Mouse (Mus musculus): Measurements from ENCODE around the gene Muc3. TPM values are rescaled to one million over a fixed set of nuclear protein-coding genes. Genes with fewer than 3 reads are reported as not detected.
A peak's percentile ranks its signal among the peaks of the same experiment; 100 is the strongest.
"Not testable (repeated sequence)": the region's sequence is repeated elsewhere in the genome, so short reads cannot be mapped to it uniquely, and the experiment has no call there.

The Muc3 gene
- polyA plus RNA-seq (2015; fragmentation: Nextera tagmentation; extraction: Ambion mirVana) = not detected in 2 replicates

DNA sequence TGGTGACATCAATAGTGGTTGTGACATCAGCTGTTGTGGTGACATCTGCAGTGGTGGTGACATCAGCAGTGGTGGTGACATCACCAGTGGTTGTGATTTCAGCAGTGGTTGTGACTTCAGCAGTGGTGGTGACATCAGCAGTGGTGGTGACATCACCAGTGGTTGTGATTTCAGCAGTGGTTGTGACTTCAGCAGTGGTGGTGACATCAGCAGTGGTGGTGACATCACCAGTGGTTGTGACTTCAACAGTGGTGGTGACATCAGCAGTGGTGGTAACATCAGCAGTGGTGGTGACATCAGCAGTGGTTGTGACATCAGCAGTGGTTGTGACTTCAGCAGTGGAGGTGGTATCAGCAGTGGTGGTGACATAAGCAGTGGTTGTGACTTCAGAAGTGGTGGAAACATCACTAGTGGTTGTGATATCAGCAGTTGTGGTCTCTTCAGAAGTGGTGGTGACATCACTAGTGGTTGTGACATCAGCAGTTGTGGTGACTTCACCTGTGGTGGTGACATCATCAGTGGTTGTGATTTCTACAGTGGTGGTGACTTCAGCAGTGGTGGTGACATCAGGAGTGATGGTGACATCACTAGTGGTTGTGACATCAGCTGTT, at the start of gene Muc3:
Gene Muc3 (minus strand): TSS at position 51 of the 611 bp plus-strand sequence.
- not testable (repeated sequence) for H3K36me3 ChIP-seq; H3K27me3 ChIP-seq; H3K4me3 ChIP-seq; H3K27ac ChIP-seq (replicated peaks); H3K4me2 ChIP-seq; H3K9ac ChIP-seq; H3K4me1 ChIP-seq (replicated peaks); ATAC-seq (ENCODE audit: low read depth)
- H3K9me3 ChIP-seq = peaks cover 27% of the 10 kb centered on the region

DNA sequence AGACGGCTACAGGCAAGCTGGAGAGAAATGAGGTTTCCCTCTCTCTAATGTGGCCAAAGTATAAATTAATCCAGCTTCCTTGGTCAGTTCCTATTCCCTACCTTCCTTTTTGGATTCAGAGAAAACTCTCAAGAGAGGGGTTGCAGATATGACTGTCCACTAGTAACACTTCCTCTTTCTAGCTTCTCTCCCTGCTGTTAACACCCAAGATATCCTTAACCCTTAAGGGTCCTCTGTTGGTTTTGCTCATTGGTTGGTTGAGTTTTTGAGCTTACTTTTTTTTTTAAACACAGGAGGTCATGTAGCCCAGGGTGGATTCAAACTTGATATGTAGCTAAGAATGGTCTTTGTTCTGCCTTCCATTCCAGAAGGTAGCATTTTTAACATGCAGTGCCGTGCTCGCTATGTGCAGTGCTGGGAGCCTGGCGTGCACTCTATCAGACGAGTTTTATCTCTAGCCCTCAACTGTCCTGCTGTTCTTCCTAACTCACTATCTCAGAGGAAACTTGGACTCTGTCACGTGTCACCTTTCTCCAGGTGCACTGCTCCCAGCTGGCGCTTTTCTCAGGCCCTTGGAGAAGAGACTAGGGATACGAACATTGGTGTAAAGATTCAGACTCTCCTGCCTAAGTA, 45.5 kb upstream of the Muc3 start:
- H3K27ac ChIP-seq (replicated peaks) = no peak overlapping the region
- 0 out of 2 replicates have a peak, but pooled peaks cover 3% of the 10 kb centered on the region for H3K9me3 ChIP-seq
- no peak for ATAC-seq (ENCODE audit: low read depth)
- no peaks in the 10 kb centered on the region for H3K27me3 ChIP-seq
- no peak overlapping the region for H3K4me2 ChIP-seq
- no peaks in the 10 kb centered on the region for H3K36me3 ChIP-seq
- no peak overlapping the region for H3K4me3 ChIP-seq
- WGBS = 89% methylated on average over 8 of the region's 8 CpGs
- no peaks in the 10 kb centered on the region for H3K4me1 ChIP-seq (replicated peaks)
- no peak overlapping the region for H3K9ac ChIP-seq

DNA sequence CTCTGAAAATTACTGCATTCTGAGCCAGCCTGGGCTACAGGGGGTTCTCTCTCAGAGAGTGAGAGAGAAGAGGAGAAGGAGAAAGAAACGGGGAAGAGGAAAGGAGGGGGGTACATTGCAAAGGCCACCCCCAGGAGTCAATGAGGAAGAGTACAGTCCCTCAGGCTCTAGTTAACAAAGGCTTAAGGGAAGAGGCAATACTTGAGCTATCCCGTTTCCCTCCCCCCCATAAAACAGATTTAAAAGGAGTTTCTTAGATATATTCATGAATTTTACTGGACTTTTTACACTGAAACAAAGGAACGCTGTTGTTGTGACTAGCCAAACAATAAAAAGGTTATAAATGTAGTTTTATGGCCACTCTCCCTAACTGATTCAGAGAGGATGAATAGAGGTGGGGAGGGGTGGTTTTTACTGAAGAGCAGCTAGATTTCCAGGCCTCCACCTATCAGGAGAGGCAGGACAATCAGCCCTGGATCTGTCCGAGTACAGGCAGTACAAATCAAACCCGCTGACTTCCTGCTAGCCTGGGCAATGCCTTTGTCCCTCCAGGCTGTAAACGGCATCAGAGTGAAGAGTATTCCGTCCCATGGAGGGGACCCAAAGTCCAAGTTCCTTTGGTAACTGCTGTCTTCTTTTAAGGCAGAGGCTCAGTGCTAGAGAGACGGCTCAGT, 44.3 kb upstream of the Muc3 start:
- Histone ChIP-seq H3K36me3 (no peaks in the 10 kb centered on the region), H3K27ac (replicated peaks) (no peak overlapping the region), H3K9me3 (0 out of 2 replicates have a peak, but pooled peaks cover 3% of the 10 kb centered on the region), H3K4me2 (no peak overlapping the region), H3K4me3 (no peak overlapping the region), H3K4me1 (replicated peaks) (0 out of 2 replicates have a peak, but pooled peaks cover 4% of the 10 kb centered on the region), H3K9ac (no peak overlapping the region), H3K27me3 (no peaks in the 10 kb centered on the region; the same call in 1 of the 2 replicates)
- 14% methylated on average over 8 of the region's 8 CpGs for WGBS
- ATAC-seq (ENCODE audit: low read depth) = no peak

DNA sequence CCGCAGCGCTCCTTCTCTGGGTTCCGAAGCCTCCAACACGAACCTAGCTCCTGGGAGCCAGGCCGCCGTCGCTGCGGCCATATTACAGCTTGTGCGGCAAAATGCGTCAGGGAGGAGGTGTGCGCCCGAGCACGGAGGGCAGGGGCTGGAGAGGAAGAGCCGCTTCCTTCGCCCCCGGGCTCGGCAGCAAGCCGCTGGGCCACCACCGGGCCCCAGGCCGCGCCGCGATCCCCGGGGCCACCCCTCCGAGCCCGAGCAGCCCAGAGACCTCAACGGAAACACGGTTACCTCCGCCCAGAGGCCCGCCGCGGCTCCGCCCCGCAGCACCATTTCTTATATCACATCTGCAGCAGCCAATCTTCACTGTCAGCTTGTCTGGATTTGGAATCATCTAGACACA, 40.2 kb upstream of the Muc3 start:
- H3K27ac ChIP-seq (replicated peaks) = no peak overlapping the region
- no peak for ATAC-seq (ENCODE audit: low read depth)
- peak overlapping the region; percentile 49 for H3K4me3 ChIP-seq
- 4% methylated on average over 34 of the region's 34 CpGs for WGBS
- H3K9me3 ChIP-seq = 0 out of 2 replicates have a peak, but pooled peaks cover 3% of the 10 kb centered on the region
- no peaks in the 10 kb centered on the region for H3K36me3 ChIP-seq
- peak overlapping the region; percentile 77 for H3K9ac ChIP-seq
- H3K4me1 ChIP-seq (replicated peaks) = 0 out of 2 replicates have a peak, but pooled peaks cover 4% of the 10 kb centered on the region
- H3K27me3 ChIP-seq = no peaks in the 10 kb centered on the region; the same call in 1 of the 2 replicates
- peak overlapping the region; percentile 68 for H3K4me2 ChIP-seq

DNA sequence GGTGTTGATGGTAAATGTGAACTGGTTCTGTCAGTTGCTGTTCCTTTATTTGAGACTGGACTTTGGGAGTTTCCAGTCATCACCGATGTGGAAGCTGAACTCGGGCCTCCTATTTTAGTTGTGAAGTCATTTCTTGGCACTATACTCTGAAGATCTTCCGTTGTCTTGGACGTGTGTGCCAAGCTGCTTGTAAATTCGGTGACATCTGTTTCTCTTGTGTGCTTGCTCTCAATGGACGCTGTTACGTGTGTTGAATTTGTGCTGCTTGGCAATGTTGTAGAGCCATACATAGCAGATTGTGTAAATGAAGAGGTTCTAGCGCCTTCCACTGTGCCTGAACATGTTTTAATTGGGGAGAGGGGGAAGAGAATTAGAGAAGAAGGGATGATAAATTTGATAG, 36.2 kb upstream of the Muc3 start:
- WGBS = 88% methylated on average over 8 of the region's 8 CpGs
- H3K9ac ChIP-seq = no peak overlapping the region
- no peak for ATAC-seq (ENCODE audit: low read depth)

DNA sequence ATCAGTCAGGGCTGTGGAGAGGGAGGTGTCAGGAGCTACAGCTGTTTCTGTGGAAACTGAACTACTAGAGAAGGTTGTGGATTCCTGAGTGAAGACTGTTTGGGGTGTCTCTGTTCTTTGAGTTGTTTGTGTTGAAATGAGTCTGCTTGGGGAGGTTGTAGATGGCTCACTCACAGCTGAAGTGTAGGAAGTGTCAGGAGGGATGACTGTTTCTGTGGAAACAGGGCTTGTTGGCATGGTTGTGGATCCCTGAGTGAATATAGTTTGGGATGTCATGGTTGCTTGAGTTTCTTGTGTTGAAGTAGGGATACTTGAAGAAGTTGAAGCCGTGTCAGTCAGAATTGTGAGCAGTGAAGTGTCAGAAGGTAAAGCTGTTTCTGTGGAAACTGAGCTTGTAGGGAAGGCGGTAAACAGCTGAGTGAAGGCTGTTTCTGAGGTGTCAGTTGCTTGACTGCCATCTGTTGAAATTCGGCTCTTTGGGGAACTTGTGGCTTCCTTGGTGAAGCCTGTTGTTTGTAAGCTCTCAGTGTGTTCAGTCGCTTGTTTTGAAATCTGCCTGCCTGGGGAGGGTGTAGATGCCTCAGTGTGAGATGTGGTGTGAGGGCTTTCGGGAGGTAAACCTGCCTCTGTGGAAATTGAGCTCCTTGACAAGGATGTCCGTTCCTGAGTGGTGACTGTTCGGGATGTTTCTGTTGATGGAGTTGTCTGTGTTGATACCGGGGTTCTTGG, 30.7 kb upstream of the Muc3 start:
- no peak overlapping the region for H3K4me3 ChIP-seq
- no peak overlapping the region for H3K4me2 ChIP-seq
- no peak overlapping the region for H3K27ac ChIP-seq (replicated peaks)
- H3K9me3 ChIP-seq = no peaks in the 10 kb centered on the region
- H3K36me3 ChIP-seq = no peaks in the 10 kb centered on the region
- 86% methylated on average over 8 of the region's 8 CpGs for WGBS
- ATAC-seq (ENCODE audit: low read depth) = no peak
- H3K4me1 ChIP-seq (replicated peaks) = no peaks in the 10 kb centered on the region
- H3K9ac ChIP-seq = no peak overlapping the region
- H3K27me3 ChIP-seq = no peaks in the 10 kb centered on the region

More for the DNA sequence above, 36.2 kb upstream of the Muc3 start:
- Histone ChIP-seq H3K27me3 (no peaks in the 10 kb centered on the region; the same call in 1 of the 2 replicates), H3K9me3 (no peaks in the 10 kb centered on the region), H3K27ac (replicated peaks) (no peak overlapping the region), H3K4me3 (no peak overlapping the region), H3K4me2 (no peak overlapping the region), H3K4me1 (replicated peaks) (0 out of 2 replicates have a peak, but pooled peaks cover 4% of the 10 kb centered on the region), H3K36me3 (no peaks in the 10 kb centered on the region)

DNA sequence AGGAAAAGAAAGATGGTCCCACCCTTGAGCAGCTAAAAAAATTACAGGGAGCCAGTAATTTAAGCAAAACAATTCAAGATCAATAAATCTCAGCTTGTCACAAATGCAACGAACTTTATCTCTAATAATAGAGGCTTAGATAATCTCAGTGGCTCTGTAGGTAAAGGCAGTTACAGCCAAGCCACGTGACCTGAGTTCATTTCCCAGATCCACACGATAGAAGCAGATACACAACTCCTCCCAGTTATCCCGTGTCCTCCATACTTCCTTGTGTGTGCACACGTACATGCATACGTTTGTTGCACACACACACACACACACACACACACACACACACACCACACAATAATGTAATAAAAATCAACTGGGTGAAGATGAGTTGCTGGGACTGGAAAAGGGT, 24.8 kb upstream of the Muc3 start:
- H3K4me2 ChIP-seq = no peak overlapping the region
- no peaks in the 10 kb centered on the region for H3K4me1 ChIP-seq (replicated peaks)
- H3K27me3 ChIP-seq = no peaks in the 10 kb centered on the region
- no peak overlapping the region for H3K4me3 ChIP-seq
- ATAC-seq (ENCODE audit: low read depth) = no peak
- no peaks in the 10 kb centered on the region for H3K9me3 ChIP-seq
- no peak overlapping the region for H3K9ac ChIP-seq
- no peaks in the 10 kb centered on the region for H3K36me3 ChIP-seq
- WGBS = 83% methylated on average over 6 of the region's 6 CpGs
- H3K27ac ChIP-seq (replicated peaks) = no peak overlapping the region

DNA sequence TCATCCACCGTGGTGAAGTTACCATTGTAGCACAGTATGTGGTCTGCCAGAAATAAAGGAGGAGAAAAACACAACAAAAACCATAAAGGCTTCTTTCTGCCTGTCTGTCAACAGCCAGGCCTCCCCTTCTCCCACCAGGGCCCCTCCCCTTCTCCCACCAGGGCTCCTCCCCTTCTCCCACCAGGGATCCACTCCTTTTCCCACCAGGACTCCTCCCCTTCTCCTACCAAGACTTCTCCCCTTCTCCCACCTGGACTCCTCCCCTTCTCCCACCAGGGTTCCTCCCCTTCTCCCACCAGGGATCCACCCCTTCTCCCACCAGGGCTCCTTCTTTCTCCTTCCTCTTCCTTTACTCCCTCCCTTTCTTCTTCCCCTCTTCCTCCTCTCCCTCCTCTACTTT, 23.5 kb upstream of the Muc3 start:
- no peaks in the 10 kb centered on the region for H3K9me3 ChIP-seq
- no peaks in the 10 kb centered on the region for H3K27me3 ChIP-seq
- no peak overlapping the region for H3K27ac ChIP-seq (replicated peaks)
- H3K4me2 ChIP-seq = no peak overlapping the region
- no peak overlapping the region for H3K4me3 ChIP-seq
- H3K4me1 ChIP-seq (replicated peaks) = no peaks in the 10 kb centered on the region
- WGBS = 4% methylated on average over 1 of the region's 1 CpGs
- H3K9ac ChIP-seq = no peak overlapping the region
- no peak for ATAC-seq (ENCODE audit: low read depth)
- H3K36me3 ChIP-seq = no peaks in the 10 kb centered on the region

DNA sequence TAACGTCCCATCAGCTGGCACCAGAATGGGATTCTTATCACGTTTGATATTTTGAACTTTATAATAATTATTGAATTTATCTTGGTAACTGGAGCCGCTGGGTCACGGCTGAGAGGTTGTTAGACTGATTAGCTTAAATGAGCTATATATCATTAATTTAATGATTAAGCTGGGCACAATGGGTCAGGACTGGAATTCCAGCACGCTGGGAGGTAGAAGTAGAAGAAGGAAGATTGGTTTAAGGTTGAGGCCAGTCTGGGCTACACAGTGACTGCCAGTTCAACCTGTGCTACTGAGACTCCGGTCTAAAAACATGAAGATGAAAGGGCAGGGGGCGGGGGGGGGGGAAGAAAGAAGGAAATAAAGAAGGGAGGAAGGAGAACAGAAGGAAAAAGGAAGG, 22.4 kb upstream of the Muc3 start:
- H3K4me1 ChIP-seq (replicated peaks) = no peaks in the 10 kb centered on the region
- no peak overlapping the region for H3K4me3 ChIP-seq
- no peak overlapping the region for H3K27ac ChIP-seq (replicated peaks)
- no peaks in the 10 kb centered on the region for H3K9me3 ChIP-seq
- no peak overlapping the region for H3K4me2 ChIP-seq
- ATAC-seq (ENCODE audit: low read depth) = no peak
- H3K36me3 ChIP-seq = no peaks in the 10 kb centered on the region
- whole genome bisulfite sequencing = 73% methylated on average over 7 of the region's 7 CpGs
- no peaks in the 10 kb centered on the region for H3K27me3 ChIP-seq
- H3K9ac ChIP-seq = no peak overlapping the region

DNA sequence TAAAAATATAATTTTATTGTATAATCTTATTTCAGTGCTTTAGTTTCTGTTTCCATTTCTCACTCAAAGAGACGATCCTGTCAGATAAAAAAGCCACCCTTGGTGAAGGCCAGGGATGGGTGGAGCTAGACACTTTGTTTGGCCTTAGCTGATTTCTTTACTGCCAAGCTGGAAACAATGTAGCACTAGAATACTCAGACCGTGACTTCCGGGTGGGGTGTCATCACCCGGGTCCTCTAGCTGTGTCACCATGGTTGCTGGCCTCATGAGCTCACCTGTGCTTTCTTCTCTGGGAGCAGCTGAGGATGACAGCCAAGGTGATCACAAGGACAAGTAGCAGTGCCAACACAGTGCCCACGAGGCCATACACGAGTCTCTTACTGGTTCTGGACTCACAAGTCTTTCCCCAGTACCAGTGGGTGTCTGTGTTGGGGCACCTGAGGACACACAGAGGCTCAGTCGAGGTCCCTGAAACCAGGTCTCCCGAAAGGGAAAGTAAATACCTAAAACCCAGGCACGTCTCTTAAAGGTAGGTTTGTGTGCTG, 21.8 kb upstream of the Muc3 start:
- Histone ChIP-seq H3K4me1 (replicated peaks) (no peaks in the 10 kb centered on the region), H3K4me2 (no peak overlapping the region), H3K9me3 (no peaks in the 10 kb centered on the region), H3K27ac (replicated peaks) (no peak overlapping the region), H3K9ac (no peak overlapping the region), H3K27me3 (no peaks in the 10 kb centered on the region), H3K4me3 (no peak overlapping the region), H3K36me3 (no peaks in the 10 kb centered on the region)
- no peak for ATAC-seq (ENCODE audit: low read depth)
- 77% methylated on average over 9 of the region's 9 CpGs for WGBS

DNA sequence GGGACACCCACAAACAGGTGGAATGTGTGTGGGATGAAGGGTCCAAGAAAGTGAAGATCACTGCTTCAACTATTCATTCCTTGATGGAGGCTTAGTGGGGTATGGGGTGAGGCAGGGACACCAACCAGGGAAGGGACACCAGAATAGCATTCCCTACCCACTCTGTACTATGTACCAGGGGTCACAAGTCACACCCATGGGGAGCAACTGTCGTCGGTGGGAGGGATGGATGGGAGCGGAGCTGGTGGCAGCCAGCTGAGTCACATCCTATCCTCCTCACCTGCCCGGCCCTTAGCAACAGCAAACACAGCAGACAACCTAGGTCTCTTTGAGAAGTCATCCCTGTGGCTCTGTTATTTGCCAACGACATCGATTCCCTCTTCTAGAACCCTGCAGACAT, 18.4 kb upstream of the Muc3 start:
- 78% methylated on average over 6 of the region's 6 CpGs for WGBS
- Histone ChIP-seq H3K27ac (replicated peaks) (no peak overlapping the region), H3K27me3 (no peaks in the 10 kb centered on the region), H3K4me2 (no peak overlapping the region), H3K9ac (no peak overlapping the region), H3K36me3 (no peaks in the 10 kb centered on the region), H3K4me3 (no peak overlapping the region), H3K4me1 (replicated peaks) (no peaks in the 10 kb centered on the region), H3K9me3 (no peaks in the 10 kb centered on the region)
- no peak for ATAC-seq (ENCODE audit: low read depth)

DNA sequence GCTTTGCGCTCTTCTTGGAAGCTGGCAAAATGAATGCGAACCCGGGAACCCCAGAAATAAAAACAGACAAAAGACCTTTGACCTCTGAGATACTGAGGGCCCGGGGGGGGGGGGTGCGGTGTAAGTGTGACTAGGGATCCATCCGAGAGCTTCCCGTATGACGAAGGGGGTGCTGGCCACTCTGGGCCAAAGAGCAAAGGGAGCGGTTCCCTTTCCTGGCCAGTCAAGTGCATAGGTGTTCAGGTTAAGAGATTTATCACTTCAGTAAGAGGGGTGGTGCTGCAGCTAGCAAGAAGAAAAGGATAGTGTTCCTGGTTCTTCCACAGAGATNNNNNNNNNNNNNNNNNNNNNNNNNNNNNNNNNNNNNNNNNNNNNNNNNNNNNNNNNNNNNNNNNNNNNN, 16.9 kb upstream of the Muc3 start:
- 81% methylated on average over 9 of the region's 9 CpGs for WGBS
- H3K4me2 ChIP-seq = no peak overlapping the region
- H3K4me1 ChIP-seq (replicated peaks) = no peaks in the 10 kb centered on the region
- no peaks in the 10 kb centered on the region for H3K36me3 ChIP-seq
- no peak for ATAC-seq (ENCODE audit: low read depth)
- no peak overlapping the region for H3K9ac ChIP-seq
- H3K27me3 ChIP-seq = no peaks in the 10 kb centered on the region
- no peak overlapping the region for H3K27ac ChIP-seq (replicated peaks)
- H3K9me3 ChIP-seq = no peaks in the 10 kb centered on the region; the same call in 1 of the 2 replicates
- no peak overlapping the region for H3K4me3 ChIP-seq

All from neural tube, embryonic 13.5 days (tissue).